Mouse (Mus musculus) ES-Bruce4 (cell line): ENCODE data around the gene Acer3.

Source experiments
- CTCF ChIP-seq: IDR thresholded peaks from one replicate; pipeline ENCODE4 v1.8.1; 2011; ENCODE audit warnings: low read depth, low read length
- EP300 ChIP-seq: IDR thresholded peaks from 2 replicates; pipeline ENCODE4 v1.6.1; 2011; ENCODE audit warnings: low read depth, low read length; ENCODE audit not compliant: insufficient read depth
- POLR2A ChIP-seq: IDR thresholded peaks from one replicate; pipeline ENCODE4 v1.8.1; 2011; ENCODE audit warnings: low read length; ENCODE audit not compliant: insufficient read depth

DNA sequence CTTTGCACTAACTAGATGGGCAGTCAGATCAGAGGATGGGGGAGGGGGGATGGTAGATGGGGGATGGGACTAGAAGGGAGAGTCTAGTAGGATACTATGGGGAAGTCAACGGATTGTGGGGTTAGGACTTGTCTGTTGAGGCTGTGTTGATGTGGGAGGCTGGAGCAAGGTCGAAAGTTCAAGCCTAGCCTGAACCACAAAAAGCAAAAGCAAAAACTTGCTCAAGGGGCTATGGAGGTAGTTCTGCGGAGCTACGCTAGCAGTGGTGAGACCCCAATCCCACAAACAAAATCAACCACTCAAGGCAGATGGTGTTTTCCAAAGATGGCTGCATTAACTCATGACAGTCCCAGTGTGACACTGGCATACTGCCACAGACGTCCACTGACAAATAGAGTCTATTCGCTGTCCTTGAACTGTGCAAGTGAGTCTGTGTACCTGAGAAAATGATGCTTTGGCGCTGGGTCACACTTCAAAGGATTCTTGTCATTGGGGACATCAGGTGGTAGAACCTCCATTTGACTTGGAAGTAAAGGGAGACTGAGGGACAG, 927 bp downstream of the Acer3 start:
- TF ChIP-seq CTCF (no peak), POLR2A (no peak), EP300 (no peak)
